Mouse (Mus musculus) neutrophil, adult 65 days (primary cell): ENCODE data around the gene Ficd. TPM values are rescaled to one million over a fixed set of nuclear protein-coding genes. Genes with fewer than 3 reads are reported as not detected.

Source experiments
- total RNA-seq: library from RNA; stranded (reverse); gene quantifications from 2 replicates; pipeline ENCODE4 v1.2.4, GENCODE M21; 2023

Ficd gene
- total RNA-seq: 7.6 and 7.7 TPM in 2 replicates

GRCm38 (mm10) chr5:113735345-113736112, at the start of gene Ficd:
Ficd (plus strand) TSS chr5:113735803.

DNA sequence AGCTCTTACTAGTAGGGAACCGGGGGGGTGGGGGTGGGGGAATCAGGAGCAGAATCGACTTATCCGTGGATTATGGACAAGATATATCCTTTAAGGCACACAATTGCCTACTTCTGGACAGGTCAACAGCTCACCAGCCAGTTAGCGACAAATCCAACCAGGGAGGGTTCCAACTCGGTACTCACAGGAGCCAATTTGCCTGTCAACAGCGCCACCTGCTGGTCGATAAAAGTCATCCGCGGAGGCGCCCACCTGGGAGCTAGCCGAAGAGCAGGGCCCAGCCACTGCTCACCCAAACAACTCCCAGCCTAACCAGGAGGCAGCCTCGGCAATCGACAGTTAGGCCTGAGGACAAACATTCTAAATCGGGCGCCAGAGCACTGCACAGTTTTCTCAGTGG, 11.2 kb upstream of the Ficd start, which contains the start of gene 1700069L16Rik:
Gene 1700069L16Rik, minus strand, starts transcription at position 327 of the 400 bp plus-strand sequence.

DNA sequence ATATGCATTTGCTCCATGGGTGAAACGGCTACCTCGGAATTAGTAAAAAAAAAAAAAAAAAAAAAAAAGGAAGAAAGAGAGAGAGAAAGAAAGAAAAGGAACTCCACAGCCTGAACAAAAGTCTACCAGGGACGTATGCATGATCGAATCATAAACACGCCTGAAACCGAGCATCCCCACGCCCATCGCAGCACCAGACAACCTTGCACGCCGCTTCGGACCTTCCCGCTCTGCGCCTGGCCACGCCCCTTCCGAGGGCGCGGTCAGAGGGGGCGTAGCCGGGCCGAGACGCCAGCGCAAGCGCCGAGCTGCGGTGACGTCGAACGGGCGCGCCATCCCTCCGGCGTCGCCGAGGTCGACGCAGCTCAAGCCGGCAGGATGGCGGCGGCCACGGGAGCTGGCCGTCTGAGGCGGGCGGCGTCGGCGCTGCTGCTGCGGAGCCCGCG, 36.9 kb downstream of the Ficd start, which contains the start of the genes Sart3 and Iscu:
Gene Sart3, minus strand, starts transcription at position 61 of the 446 bp plus-strand sequence.
Gene Iscu, plus strand, starts transcription at position 299 of the 446 bp plus-strand sequence.

Other genes starting within 250 kb of the Ficd start
- not detected in 2 replicates for gene Wscd2, start 245.5 kb upstream of the Ficd start, total RNA-seq
- gene Cmklr1, start 85.4 kb upstream of the Ficd start, total RNA-seq: 0.32 and 0.51 TPM in 2 replicates
- gene 1700069L16Rik, start 11.0 kb upstream of the Ficd start, total RNA-seq: not detected in 2 replicates
- 46.2 and 69.7 TPM in 2 replicates for gene Sart3, start 36.7 kb downstream of the Ficd start, total RNA-seq
- 97.3 and 97.4 TPM in 2 replicates for gene Iscu, start 36.9 kb downstream of the Ficd start, total RNA-seq
- gene Tmem119, start 64.7 kb downstream of the Ficd start, total RNA-seq: 2.3 and 2.7 TPM in 2 replicates
- 429 and 444 TPM in 2 replicates for gene Selplg, start 96.8 kb downstream of the Ficd start, total RNA-seq
- gene Coro1c, start 173.0 kb downstream of the Ficd start, total RNA-seq: 105 and 165 TPM in 2 replicates